Mouse (Mus musculus): Measurements from ENCODE around the gene Mbd5.

DNA sequence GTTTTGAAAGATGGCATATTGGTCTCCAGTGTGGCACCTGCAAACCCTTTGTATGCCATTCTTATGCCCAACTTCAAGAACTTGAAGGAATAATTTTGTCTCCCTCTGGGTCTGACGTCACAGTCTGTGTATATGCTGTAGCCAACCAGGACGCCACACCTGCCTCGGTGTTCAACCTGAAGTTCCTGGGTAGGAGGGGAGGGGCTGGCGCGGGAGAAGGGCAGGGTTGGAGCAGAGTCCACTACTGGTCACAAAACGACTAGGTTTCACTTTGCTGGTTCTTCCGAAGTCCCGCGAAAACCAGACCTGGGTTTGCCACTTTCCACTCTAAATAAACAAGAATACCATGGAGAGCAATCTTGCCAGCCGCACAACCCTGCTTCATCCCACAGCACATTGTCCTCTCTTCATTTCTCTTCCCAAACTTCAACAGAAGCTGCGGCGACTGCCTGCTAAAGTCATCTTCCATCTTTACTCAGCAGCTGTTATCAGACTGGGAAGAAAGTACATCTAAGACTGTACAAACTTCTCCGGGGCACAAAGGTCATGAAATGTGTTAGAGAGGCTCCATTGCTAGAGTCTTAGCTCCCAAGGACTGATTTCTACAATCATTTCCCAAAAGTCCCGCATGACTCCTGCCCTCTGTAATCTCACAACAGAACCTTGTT is 417.7 kb downstream of the Mbd5 start:
- TF ChIP-seq POLR2A (IDR thresholded peaks at IDR 0.05; ENCODE audit: extremely low read depth, insufficient read depth, low read length) = no peak
- no peak for TF ChIP-seq CTCF (IDR thresholded peaks at IDR 0.05; ENCODE audit: extremely low read depth, insufficient read depth, low read length)
